Mouse (Mus musculus): ENCODE data around the gene Nol7.
A peak's percentile ranks its signal among the peaks of the same experiment; 100 is the strongest.

Gene Nol7

GRCm38 (mm10) chr13:43428436-43428835, 30.2 kb downstream of the Nol7 start:
- no peak for DNase-seq (ENCODE audit: low read depth, low spot score)

GRCm38 (mm10) chr13:43433395-43433794, 35.2 kb downstream of the Nol7 start:
- peak; percentile 36 for DNase-seq (ENCODE audit: low read depth, low spot score)

- DNase-seq (ENCODE audit: low read depth, low spot score), result no peak
Observed at GRCm38 (mm10) chr13:43440376-43440775, 42.2 kb downstream of the Nol7 start.

GRCm38 (mm10) chr13:43442551-43442950, 44.4 kb downstream of the Nol7 start:
- no peak for DNase-seq (ENCODE audit: low read depth, low spot score)

- no peak for DNase-seq (ENCODE audit: low read depth, low spot score)
Observed at GRCm38 (mm10) chr13:43443706-43444105, 45.5 kb downstream of the Nol7 start.

DNA sequence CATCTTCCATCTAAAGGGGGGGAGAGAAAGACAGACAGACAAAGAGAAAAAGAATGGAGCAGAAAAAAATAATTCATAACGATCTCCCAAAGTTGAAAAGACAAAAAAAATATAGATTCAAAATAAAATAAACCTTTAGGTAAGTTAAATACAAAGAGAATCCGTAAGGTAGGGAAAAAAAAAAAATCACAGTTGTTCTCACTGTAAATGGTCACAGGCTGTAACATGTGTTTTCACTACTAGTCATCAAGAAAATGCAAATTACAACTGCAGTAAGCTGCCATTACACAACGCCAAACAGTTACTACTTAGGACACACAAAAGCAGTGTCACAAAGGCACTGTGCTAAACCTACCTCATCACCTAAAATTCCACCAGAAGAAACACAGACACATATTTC, 46.5 kb downstream of the Nol7 start:
- DNase-seq (ENCODE audit: low read depth, low spot score), result peak; percentile 26

- no peak for DNase-seq (ENCODE audit: low read depth, low spot score)
Observed at GRCm38 (mm10) chr13:43445754-43446153, 47.6 kb downstream of the Nol7 start.

DNA sequence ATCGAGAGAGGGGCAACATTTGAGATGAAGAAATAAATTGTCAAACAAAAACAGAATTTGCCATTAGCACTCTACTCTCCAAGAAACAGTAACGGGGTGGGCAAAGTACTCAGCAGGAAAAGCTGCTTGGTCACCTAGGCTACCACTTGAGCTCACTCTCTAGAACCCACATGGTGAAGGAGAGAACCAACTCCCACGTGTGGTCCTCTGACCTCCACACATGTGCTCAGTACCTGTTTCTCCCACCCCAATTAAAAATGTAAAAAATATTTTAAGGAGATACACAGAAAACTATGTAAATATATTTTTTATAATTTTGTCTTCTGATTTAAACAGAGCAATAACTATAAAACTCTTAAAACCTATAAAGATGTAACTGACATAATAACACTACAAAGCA, 49.5 kb downstream of the Nol7 start:
- DNase-seq (ENCODE audit: low read depth, low spot score), result no peak

DNA sequence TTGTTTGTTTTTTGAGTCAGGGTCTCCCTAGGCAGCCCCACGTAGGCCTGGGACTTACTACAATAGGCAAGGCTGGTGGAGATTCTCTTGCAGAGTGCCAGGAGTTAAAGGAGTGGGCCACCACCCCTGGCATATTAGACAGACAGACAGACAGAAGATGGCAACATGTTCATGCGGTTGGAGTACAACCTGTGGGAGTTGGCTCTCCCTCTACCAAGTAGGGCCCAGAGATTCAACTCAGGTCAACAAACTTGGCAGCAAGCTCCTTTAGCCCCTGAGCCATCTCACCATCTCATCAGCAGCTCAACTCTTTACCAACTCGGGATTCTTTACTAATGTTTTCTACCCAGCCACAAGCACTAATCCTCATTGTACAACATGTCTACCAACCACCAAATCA, 52.5 kb downstream of the Nol7 start:
- no peak for DNase-seq (ENCODE audit: low read depth, low spot score)

- DNase-seq (ENCODE audit: low read depth, low spot score), result no peak
Observed at GRCm38 (mm10) chr13:43452177-43452576, 54.0 kb downstream of the Nol7 start.

GRCm38 (mm10) chr13:43452843-43453605, 54.8 kb downstream of the Nol7 start:
- peak; percentile 84 for DNase-seq (ENCODE audit: low read depth, low spot score)

- DNase-seq (ENCODE audit: low read depth, low spot score), result peak; percentile 61
Observed at GRCm38 (mm10) chr13:43454431-43454830, 56.2 kb downstream of the Nol7 start.
